Mouse (Mus musculus) heart, adult 2 months (tissue): ENCODE measurements around the gene Mmp25.

Experiments
- CTCF ChIP-seq: fragments of 200-600 bp; IDR thresholded peaks from 2 replicates; pipeline ENCODE4 v1.8.1; 2022; ENCODE audit warnings: antibody characterized with exemption, mild to moderate bottlenecking, moderate library complexity
- EP300 ChIP-seq: fragments of 200-500 bp; IDR thresholded peaks from 2 replicates; pipeline ENCODE4 v1.6.1; 2011; ENCODE audit warnings: low read depth, low read length, control low read depth; ENCODE audit not compliant: insufficient read depth
- POLR2A ChIP-seq: fragments of 200-500 bp; IDR thresholded peaks from 2 replicates; pipeline ENCODE4 v1.6.1; 2011; ENCODE audit warnings: mild to moderate bottlenecking, low read depth, low read length, control low read depth; ENCODE audit not compliant: insufficient read depth

DNA sequence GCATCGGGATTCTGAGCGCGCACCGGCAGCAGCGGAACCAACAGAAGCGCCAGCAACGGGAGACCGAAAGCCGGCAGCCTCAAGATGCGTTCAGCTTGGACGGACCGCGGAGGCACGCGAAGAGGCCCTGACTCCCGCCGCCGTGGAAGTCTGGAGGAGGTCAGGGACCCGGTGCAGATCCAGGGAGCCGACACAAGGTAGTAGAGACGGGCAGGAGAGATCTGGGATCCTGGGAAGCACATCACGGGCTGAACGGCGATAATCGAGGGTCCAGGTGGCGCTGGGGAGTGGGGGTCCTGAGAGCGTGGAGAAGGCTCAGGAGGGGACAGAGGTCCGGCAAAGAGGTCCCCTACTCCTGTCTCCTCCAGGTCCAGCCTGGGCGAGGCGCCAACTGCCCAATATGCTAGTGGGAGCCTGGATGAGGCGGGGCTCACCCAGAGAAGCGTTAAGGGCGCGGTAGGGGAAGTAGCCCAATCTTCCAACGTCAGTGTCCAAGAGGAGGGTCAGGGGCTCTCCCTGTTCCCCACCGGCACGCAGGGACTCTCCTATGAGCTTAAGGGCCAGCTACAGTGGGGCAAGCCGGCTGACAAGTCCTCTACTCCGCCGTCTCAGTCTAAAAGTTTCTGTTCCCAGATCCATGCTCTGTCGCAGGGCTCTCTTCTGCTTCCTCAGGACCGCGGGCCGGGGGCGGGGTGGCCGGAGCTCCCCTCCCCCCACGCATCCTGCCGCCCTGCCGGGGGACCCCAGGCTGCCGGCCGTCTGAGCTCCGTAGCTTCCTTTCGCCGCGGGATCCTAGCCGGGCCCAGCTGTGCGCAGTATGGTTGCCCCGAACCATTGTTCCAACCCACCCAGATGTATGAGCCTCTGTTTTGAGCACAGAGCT lies at the start of gene Mmp25:
- no peak for TF ChIP-seq EP300
- TF ChIP-seq CTCF, result no peak
- TF ChIP-seq POLR2A, result no peak
